Mouse (Mus musculus) midbrain, embryonic 16.5 days (tissue): ENCODE results near the gene Pdzd9. TPM values are rescaled to one million over a fixed set of nuclear protein-coding genes. Genes with fewer than 3 reads are reported as not detected.
A peak's percentile ranks its signal among the peaks of the same experiment; 100 is the strongest.

ENCODE experiments used
- ATAC-seq: fragments of 200-750 bp; cut with Nextera tagmentation; 2 replicates; pipeline ENCODE4 v1.8.0; 2017; ENCODE audit warnings: moderate TSS enrichment
- H3K27ac ChIP-seq: fragments of 300-500 bp; sonication (generic); 2 replicates; pipeline ENCODE4 v1.5.1; 2014; ENCODE audit warnings: mild to moderate bottlenecking, low read length, mixed read lengths
- H3K27me3 ChIP-seq: fragments of 300-500 bp; sonication (generic); 2 replicates; pipeline ENCODE4 v1.6.1; 2014; ENCODE audit warnings: low read depth, low read length, mixed read lengths; ENCODE audit not compliant: control insufficient read depth, insufficient read depth
- H3K36me3 ChIP-seq: fragments of 300-500 bp; sonication (generic); 2 replicates; pipeline ENCODE4 v1.6.1; 2014; ENCODE audit warnings: mild to moderate bottlenecking, low read length, moderate library complexity, mixed read lengths; ENCODE audit not compliant: control insufficient read depth, insufficient read depth
- H3K4me1 ChIP-seq: fragments of 300-500 bp; sonication (generic); 2 replicates; pipeline ENCODE4 v1.6.1; 2014; ENCODE audit warnings: mild to moderate bottlenecking, low read length, mixed read lengths; ENCODE audit not compliant: control insufficient read depth, insufficient read depth
- H3K4me2 ChIP-seq: fragments of 300-500 bp; sonication (generic); 2 replicates; pipeline ENCODE4 v1.6.1; 2014; ENCODE audit warnings: mild to moderate bottlenecking, low read length, mixed read lengths
- H3K4me3 ChIP-seq: fragments of 300-500 bp; sonication (generic); 2 replicates; pipeline ENCODE4 v1.5.1; 2014; ENCODE audit warnings: low read depth, mild to moderate bottlenecking, low read length, moderate library complexity, mixed read lengths
- H3K9ac ChIP-seq: fragments of 300-500 bp; sonication (generic); 2 replicates; pipeline ENCODE4 v1.6.1; 2014; ENCODE audit warnings: low read depth, low read length, mixed read lengths
- H3K9me3 ChIP-seq: fragments of 300-500 bp; sonication (generic); replicated peaks from 2 replicates; pipeline ENCODE4 v1.6.1; 2014; ENCODE audit warnings: mild to moderate bottlenecking, low read length, mixed read lengths; ENCODE audit not compliant: control insufficient read depth, poor library complexity, severe bottlenecking
- WGBS: fragments of 180-500 bp; shearing (Covaris S2); extraction: QIAGEN DNeasy Blood & Tissue Kit; methylation state at CpG from one replicate; pipeline ENCODE4 v1.1.7; 2014; 5-methylcytosine and 5-hydroxymethylcytosine counted together
- polyA plus RNA-seq: library from polyadenylated mRNA; unstranded; fragments of >200 nt; fragmentation: Nextera tagmentation; extraction: Ambion mirVana; gene quantifications from 2 replicates; pipeline ENCODE4 v1.2.1, GENCODE M21; 2015

Pdzd9 gene
- polyA plus RNA-seq, 1 experiment from 2014 or later = 0.55 TPM

GRCm38 (mm10) chr7:120671271-120671670, 1.1 kb upstream of the Pdzd9 start:
- ATAC-seq = no peak

GRCm38 (mm10) chr7:120662079-120662478, 8.1 kb downstream of the Pdzd9 start:
- no peaks in the 10 kb centered on the region for H3K9me3 ChIP-seq
- H3K36me3 ChIP-seq = peaks cover 24% of the 10 kb centered on the region
- no peaks in the 10 kb centered on the region for H3K27me3 ChIP-seq
- no peak overlapping the region for H3K9ac ChIP-seq
- H3K27ac ChIP-seq = no peak overlapping the region
- H3K4me2 ChIP-seq = no peak overlapping the region
- no peak for ATAC-seq
- WGBS = 97% methylated on average over 4 of the region's 4 CpGs
- H3K4me3 ChIP-seq = no peak overlapping the region
- no peaks in the 10 kb centered on the region for H3K4me1 ChIP-seq

More at GRCm38 (mm10) chr7:120671271-120671670, 1.1 kb upstream of the Pdzd9 start:
- Histone ChIP-seq H3K27ac (no peak overlapping the region), H3K36me3 (no peaks in the 10 kb centered on the region), H3K4me3 (no peak overlapping the region), H3K27me3 (no peaks in the 10 kb centered on the region), H3K9me3 (no peaks in the 10 kb centered on the region), H3K9ac (no peak overlapping the region), H3K4me2 (no peak overlapping the region), H3K4me1 (peaks cover 3% of the 10 kb centered on the region)
- 72% methylated on average over 2 of the region's 2 CpGs for WGBS

- ATAC-seq = no peak
- no peak overlapping the region for H3K4me3 ChIP-seq
- H3K36me3 ChIP-seq = peaks cover 34% of the 10 kb centered on the region
- no peaks in the 10 kb centered on the region for H3K27me3 ChIP-seq
- no peak overlapping the region for H3K4me2 ChIP-seq
- H3K9ac ChIP-seq = no peak overlapping the region
- H3K27ac ChIP-seq = no peak overlapping the region
- no peaks in the 10 kb centered on the region for H3K4me1 ChIP-seq
- whole genome bisulfite sequencing = 89% methylated on average over 2 of the region's 2 CpGs
- no peaks in the 10 kb centered on the region for H3K9me3 ChIP-seq
Observed at GRCm38 (mm10) chr7:120647849-120648248, 22.3 kb downstream of the Pdzd9 start.

GRCm38 (mm10) chr7:120643217-120643616, 26.9 kb downstream of the Pdzd9 start:
- Histone ChIP-seq H3K9ac (no peak overlapping the region), H3K9me3 (no peaks in the 10 kb centered on the region), H3K4me1 (no peaks in the 10 kb centered on the region), H3K4me2 (no peak overlapping the region), H3K27ac (no peak overlapping the region), H3K36me3 (peaks cover 37% of the 10 kb centered on the region), H3K27me3 (no peaks in the 10 kb centered on the region), H3K4me3 (no peak overlapping the region)
- 70% methylated on average over 4 of the region's 4 CpGs for WGBS
- no peak for ATAC-seq

GRCm38 (mm10) chr7:120635821-120636220, 34.3 kb downstream of the Pdzd9 start:
- H3K27me3 ChIP-seq = no peaks in the 10 kb centered on the region
- ATAC-seq = no peak

GRCm38 (mm10) chr7:120635362-120635781, 34.8 kb downstream of the Pdzd9 start:
- H3K4me3 ChIP-seq = peak overlapping the region; percentile 75
- peaks cover 16% of the 10 kb centered on the region for H3K4me1 ChIP-seq
- under 1% methylated on average over 27 of the region's 32 CpGs for WGBS
- H3K4me2 ChIP-seq = peak overlapping the region; percentile 78
- peak overlapping the region; percentile 89 for H3K27ac ChIP-seq
- H3K27me3 ChIP-seq = no peaks in the 10 kb centered on the region
- peaks cover 6% of the 10 kb centered on the region; the same call in 1 of the 2 replicates for H3K36me3 ChIP-seq
- peak overlapping the region; percentile 90 for H3K9ac ChIP-seq
- no peaks in the 10 kb centered on the region for H3K9me3 ChIP-seq
- ATAC-seq = peak; percentile 84; the same call in 1 of the 2 replicates

More at GRCm38 (mm10) chr7:120635821-120636220, 34.3 kb downstream of the Pdzd9 start:
- WGBS = under 1% methylated on average over 11 of the region's 11 CpGs
- peaks cover 16% of the 10 kb centered on the region for H3K4me1 ChIP-seq
- peaks cover 6% of the 10 kb centered on the region; the same call in 1 of the 2 replicates for H3K36me3 ChIP-seq
- no peaks in the 10 kb centered on the region for H3K9me3 ChIP-seq
- peak overlapping the region; percentile 75 for H3K4me3 ChIP-seq
- peak overlapping the region; percentile 78 for H3K4me2 ChIP-seq
- peak overlapping the region; percentile 89 for H3K27ac ChIP-seq
- peak overlapping the region; percentile 90 for H3K9ac ChIP-seq

- H3K27ac ChIP-seq = peak within 1 kb of the TSS; percentile 89
- peak; percentile 100 for ATAC-seq
- no peaks in the 10 kb centered on the region for H3K9me3 ChIP-seq
- under 1% methylated on average over 45 of the region's 45 CpGs for WGBS
- H3K27me3 ChIP-seq = no peaks in the 10 kb centered on the region
- H3K4me2 ChIP-seq = peak within 1 kb of the TSS; percentile 78
- H3K4me3 ChIP-seq = peak within 1 kb of the TSS; percentile 75
- H3K9ac ChIP-seq = peak within 1 kb of the TSS; percentile 90
- peaks cover 16% of the 10 kb centered on the region for H3K4me1 ChIP-seq
- H3K36me3 ChIP-seq = peaks cover 3% of the 10 kb centered on the region; the same call in 1 of the 2 replicates
Observed at GRCm38 (mm10) chr7:120634711-120635361, 35.3 kb downstream of the Pdzd9 start, which contains the start of gene Uqcrc2. TSS of gene Uqcrc2 (plus strand) at chr7:120635176.

- H3K27ac ChIP-seq = peak overlapping the region; percentile 89
Observed at GRCm38 (mm10) chr7:120634301-120634700, 35.8 kb downstream of the Pdzd9 start.

GRCm38 (mm10) chr7:120632518-120632917, 37.6 kb downstream of the Pdzd9 start:
- no peak for ATAC-seq
- no peak overlapping the region for H3K4me2 ChIP-seq
- H3K27ac ChIP-seq = no peak overlapping the region
- H3K4me3 ChIP-seq = no peak overlapping the region
- no peak overlapping the region for H3K9ac ChIP-seq
- H3K36me3 ChIP-seq = no peaks in the 10 kb centered on the region
- H3K27me3 ChIP-seq = no peaks in the 10 kb centered on the region
- no peaks in the 10 kb centered on the region for H3K9me3 ChIP-seq
- H3K4me1 ChIP-seq = peaks cover 16% of the 10 kb centered on the region
- whole genome bisulfite sequencing = 69% methylated on average over 1 of the region's 1 CpGs

More at GRCm38 (mm10) chr7:120634301-120634700, 35.8 kb downstream of the Pdzd9 start:
- peaks cover 16% of the 10 kb centered on the region for H3K4me1 ChIP-seq
- no peaks in the 10 kb centered on the region for H3K9me3 ChIP-seq
- 9% methylated on average over 9 of the region's 9 CpGs for WGBS
- peak; percentile 23; the same call in 1 of the 2 replicates for ATAC-seq
- no peaks in the 10 kb centered on the region for H3K27me3 ChIP-seq
- peak overlapping the region; percentile 90 for H3K9ac ChIP-seq
- peak overlapping the region; percentile 75 for H3K4me3 ChIP-seq
- peak overlapping the region; percentile 75 for H3K4me2 ChIP-seq
- peaks cover 3% of the 10 kb centered on the region; the same call in 1 of the 2 replicates for H3K36me3 ChIP-seq
